Mouse (Mus musculus) CH12F3 (cell line): ENCODE data around the gene Map1b.

Experiments
- in situ Hi-C: fragments of 300-500 bp; cut with MboI; formaldehyde crosslinking; loops from 2 replicates; pipeline ENCODE4 v1.14.3; 2020; ENCODE audit warnings: low sequenced_read_pairs

Map1b gene

GRCm38 (mm10) chr13:99450766-99451165, 65.6 kb downstream of the Map1b start:
- in situ Hi-C loops, result no loop called here

- in situ Hi-C loops, result no loop called here
Observed at GRCm38 (mm10) chr13:99449547-99449946, 66.8 kb downstream of the Map1b start.

DNA sequence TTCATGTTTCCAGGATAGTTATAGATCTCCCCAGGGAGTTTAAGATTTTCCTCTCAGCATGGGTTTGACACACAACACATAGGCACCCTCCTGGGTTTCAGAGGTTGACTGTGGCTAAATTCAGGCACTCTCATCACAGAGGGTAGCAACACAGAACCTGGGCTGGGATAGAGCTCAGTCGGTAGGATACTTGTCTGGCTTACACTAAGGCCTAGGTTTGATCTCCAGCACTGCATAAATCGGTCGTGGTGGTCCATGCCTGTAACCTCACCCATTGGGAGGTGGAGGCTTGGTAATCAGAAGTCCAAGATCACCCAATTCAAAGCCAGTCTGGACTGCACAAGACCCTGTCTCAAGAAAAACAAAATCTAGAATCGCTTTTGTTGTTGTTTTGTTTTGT, 68.1 kb downstream of the Map1b start:
- in situ Hi-C loops, result no loop called here

- in situ Hi-C loops, result no loop called here
Observed at GRCm38 (mm10) chr13:99447403-99448199, 68.7 kb downstream of the Map1b start.

DNA sequence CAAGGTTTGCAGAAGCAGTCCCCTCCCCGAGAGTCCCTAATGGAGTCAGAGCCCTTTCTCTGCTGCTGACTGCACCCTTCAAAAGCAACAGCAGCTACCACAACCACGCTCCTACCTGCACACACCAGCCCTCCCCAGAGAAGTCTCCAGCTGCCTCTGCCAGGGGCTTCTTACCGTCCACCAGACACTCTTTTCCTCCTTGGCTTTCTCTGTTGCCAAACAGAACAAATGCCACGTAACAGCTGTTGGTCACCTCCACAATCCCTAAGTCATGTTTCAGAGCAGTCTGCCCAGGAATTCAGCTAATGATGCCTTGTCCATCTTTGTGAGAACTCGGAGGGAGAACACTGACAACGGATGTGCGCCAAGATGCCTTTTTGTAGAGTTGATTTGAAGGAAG, 69.3 kb downstream of the Map1b start:
- in situ Hi-C loops, result no loop called here

GRCm38 (mm10) chr13:99444880-99445279, 71.5 kb downstream of the Map1b start:
- in situ Hi-C loops, result no loop called here

GRCm38 (mm10) chr13:99444431-99444871, 71.9 kb downstream of the Map1b start:
- in situ Hi-C loops, result no loop called here

DNA sequence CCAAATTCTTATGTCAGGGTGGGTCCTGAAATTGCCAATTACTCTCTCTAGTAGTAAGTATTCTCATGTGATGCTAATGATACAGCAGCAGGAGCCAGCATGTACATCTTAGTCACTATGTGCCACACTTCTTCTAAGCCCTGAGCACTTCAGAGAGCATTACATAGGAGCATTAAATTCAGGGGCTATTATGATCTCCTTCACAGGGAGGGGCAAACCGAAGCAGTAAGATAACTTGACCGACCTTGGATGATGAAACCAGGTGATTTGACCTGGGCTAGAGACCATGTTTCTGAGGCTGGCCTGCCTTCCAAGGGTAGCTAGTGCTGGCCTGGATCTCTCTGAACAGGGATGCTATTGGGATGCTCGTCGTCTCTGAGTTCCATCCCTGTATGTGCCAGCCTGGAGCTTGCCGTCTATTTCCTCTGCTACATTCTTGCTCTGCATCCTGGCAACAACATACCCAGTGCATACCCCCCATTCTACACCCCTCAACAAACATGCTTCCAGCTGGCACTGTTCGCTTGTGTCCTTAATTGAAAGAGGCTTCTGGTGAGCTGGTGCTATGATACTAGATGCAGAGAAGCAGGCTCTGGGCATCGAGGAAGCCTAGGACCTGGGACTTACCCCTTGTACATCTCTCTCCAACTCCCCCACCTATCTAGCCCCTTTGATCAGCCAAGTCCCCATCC, 72.7 kb downstream of the Map1b start:
- in situ Hi-C loops, result no loop called here

DNA sequence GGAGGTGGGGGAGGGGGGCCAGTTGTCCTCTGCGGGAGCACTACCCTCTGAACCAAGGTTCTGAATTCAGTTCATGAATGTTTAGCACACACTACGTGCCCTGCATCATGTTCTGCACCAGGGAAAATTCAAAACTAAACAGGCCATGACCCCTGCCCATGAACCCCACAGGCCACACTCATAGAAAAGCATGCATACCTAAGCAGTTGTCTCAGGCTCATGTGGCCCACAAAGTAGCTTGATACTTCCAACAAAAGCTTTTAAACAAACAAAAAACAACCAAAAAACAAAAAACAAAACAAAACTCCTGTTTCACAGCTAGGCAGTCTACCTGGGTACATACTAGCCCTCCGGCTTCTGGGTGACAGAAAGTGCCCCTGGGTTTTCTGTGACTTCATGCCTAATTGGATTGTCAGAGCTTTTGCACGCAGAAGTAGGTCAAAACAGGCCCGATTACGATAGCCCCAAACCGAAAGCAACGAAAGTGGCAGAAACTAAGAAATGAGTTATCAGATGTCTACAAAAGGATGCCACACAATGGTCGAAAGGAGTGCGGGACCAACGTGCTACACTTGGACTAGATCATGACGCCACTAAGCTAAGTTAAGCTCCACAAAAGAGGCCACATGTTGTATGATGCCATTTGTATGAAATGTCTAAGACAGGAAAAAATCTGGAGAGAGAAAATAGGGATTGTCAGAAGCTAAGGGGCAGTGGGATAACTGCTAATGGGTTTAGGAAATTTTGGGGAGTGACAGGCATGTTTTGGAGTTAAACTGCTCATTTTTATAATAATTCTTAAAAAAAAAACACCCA, 73.7 kb downstream of the Map1b start:
- in situ Hi-C loops, result no loop called here

DNA sequence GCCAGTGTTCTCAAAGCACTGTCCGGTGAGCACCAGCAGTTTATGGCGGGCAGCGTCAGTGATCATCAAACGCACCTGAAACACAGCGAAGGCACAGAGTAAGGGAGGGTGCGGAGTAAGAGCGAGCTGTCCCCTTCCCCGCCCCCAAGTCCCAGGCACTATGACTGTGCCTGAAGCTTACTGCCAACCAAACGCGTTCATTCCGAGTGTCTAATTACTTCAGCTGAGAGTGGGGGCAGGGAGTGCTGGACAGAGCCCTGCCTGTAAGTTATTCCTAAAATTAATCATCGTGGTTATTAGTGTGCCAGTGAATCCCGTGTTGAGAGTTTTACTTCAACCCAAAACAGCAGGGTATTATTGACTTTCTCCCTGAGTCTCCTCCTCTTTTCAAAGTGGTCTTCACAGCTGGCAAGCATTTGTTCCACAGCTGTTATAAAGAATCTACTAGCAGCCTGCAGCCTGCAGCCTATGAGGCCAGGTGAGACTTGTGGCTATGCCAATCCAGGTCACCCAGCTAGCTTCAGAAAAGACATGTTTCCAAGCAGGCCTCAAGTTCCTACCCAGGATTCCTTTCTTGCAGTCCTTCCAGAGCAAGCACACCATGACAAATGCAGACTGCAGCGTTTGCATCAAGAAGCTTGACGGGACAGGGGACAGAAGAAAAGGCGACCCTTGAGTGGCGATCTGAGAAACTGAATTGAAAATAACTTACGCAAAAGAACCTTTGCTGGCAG, 74.5 kb downstream of the Map1b start:
- in situ Hi-C loops, result no loop called here

DNA sequence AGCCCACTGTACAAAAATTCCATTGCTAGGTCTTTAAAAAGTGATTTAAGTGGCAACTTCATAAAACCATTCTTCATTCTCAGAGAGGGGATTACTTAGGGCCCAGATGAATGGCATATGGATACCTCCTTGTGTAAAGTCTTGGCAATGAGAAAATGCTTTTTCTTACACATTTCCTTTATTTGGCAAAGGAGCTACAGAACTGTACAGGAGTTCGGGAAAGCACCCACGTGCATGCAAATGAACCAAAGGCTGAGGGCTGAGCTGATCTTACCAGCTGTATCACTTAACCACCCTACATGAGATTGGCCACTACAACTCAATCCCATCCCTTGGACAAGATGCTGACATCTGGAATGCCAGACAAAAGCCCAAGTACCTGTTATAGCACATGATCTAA, 76.1 kb downstream of the Map1b start:
- in situ Hi-C loops, result no loop called here

DNA sequence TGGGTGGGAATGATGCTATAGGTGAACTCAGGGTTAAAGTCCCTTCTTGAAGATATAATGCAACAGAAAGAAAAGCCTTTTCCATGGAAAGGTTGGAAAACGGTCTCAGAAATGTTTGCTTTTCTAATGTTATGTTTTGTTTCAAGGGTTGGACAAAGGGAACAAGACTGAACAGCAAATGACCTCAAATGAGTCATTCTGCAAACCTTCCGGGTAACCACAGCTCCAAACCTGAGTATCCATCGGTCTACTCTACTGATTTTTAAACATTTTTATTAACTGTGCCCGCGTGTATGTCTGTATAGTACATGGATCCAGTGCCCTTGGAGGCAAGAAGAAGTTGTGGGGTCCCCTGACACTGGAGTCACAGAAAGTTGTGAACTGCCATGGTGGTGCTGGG, 77.0 kb downstream of the Map1b start:
- in situ Hi-C loops, result no loop called here

DNA sequence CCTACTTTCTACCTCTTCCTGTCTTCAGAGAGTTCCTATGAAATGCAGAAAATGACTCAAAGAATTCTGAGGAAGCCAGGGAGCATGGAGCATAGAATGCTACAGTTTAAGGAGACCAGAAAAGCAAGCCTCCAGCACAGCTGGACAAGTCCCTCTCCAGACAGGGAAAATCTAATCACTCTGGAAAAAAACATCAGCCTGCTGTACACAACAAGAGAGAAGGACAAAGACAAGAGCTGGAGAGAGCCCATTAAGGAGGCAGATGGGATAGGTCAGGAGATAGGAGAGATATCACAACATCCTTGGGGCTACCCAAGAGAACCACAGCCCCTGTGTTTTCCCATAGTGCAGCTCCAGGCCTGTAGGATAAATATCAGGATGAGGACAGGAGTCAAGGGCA, 79.3 kb downstream of the Map1b start:
- in situ Hi-C loops, result no loop called here

DNA sequence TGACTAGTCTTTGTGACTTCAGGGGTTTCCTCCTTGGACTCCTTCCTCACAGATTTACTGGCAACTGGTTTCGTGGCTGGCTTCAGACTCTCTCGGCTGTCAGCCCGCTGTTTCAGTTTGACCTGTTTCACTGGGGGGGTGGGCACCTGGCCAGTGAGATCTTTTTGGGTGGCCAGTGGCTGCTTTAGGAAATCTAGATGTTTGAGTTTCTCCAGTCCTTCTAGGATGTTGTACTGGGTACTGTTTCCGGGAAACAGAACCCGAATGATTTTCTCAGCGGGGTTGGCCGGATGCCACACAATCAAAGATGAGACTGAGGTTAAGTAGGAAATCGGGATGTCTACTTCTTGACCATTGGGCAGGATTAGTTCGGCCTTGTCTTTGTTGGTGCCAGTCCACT, 81.8 kb downstream of the Map1b start:
- in situ Hi-C loops, result no loop called here

DNA sequence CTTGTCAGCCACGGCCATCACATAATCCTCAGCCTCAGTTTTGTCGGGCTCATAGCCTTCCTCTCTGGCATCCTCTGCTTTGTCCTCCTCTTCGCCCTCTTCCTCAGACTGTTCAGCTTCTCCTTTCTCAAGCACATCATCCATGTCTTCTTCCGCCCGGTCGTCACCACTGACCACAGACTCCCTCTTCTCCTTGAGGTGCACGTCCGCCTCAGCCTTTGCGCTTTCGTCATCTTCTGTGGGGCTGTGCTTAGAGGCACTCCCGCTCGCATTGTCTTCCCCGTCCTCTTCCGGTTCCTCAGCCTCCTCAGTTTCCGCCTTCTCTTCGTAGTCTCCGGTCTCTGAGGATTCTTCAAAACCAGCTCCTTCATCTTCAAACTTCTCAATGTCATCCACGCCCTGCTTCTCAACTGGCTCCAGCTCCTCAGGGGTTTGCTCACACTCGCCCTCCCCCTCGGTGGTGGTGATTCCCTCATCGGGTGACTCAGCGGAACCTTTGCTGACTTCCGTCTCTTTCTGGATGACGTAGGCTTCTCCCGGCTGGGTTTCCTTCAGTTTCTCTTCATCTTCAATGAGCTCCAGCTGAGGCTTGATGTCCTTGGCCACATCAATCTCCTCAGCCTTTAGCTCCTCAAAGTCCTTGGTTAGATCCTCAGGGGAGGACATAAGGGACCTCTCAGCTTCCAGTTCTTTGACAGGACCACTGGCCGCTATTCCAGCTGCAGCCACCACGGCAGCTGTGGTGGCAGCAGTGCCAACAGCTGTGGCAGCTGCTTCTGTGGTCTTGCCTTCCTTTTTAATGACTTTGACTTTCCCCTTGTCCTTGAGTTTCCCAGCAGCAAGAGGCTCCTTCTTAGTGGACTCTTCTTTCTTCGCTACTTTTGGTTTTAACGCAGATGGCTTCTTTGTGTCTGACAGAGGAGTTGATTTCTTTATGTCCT, 83.0 kb downstream of the Map1b start:
- in situ Hi-C loops, result no loop called here

- in situ Hi-C loops, result no loop called here
Observed at GRCm38 (mm10) chr13:99423581-99423980, 92.8 kb downstream of the Map1b start.

GRCm38 (mm10) chr13:99416601-99417000, 99.7 kb downstream of the Map1b start:
- in situ Hi-C loops, result no loop called here

DNA sequence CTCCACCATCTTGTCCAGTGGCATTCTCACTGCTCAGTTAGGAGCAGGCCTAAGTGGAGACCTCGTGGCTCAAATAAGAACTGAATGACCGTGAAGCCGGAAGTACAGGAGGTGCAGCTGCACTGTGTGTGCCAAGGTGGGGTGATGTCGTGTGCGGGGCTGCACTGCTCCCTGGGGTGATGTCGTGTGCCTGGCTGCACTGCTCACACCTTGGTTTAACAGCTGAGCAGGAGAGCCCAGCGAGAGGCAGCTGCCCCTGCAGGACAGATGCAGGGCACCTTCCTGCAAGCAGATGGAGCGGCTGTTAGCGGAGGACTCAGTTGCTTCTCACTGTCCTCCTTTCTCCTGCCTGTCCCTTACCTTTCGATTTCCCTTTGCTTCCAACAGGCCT, 102.0 kb downstream of the Map1b start:
- in situ Hi-C loops, result no loop called here

DNA sequence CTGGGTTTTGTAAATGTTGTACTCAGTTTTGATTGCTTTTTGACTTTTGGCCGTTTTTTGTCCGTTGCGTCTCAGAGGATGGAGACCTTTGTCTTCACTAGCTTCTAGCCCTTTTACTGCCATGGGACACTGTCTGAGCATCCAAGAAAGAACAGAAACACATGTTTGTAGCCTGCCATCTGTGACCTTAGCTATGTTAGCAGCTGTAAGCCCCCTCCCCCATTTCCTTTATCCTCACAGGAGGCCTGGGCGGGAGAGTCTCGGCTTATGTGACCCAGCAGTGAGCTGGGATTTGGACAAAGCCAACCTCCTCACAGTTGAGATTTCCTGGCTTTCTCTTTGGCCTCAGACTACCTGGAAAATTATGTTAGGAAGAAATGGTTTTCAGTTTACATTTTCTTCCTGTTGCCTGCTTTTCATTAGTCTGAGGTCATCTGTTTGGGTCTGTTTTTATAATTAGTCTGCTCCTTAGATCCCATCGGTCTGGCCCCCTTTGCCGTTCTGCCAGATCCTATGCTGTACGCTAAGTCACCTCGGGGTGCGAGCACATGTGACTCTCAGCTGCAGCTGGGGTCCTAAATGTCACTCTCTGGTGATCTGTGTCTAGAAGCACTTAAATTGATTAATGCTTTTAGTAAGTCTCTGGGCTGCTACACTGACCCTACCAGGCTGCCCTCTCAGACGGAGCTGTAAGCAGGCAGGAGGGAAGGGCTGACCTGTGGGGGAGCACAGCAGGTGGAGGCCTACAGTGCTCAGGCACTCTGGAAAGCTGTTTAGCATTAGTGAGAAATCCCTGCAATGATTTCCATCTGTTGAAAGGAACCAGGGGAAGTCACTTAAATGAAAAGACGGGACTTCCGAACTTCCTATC, 102.6 kb downstream of the Map1b start:
- in situ Hi-C loops, result no loop called here
